Mouse (Mus musculus) stomach, embryonic 16.5 days (tissue): ENCODE results near the gene Tcp10b. TPM values are rescaled to one million over a fixed set of nuclear protein-coding genes. Genes with fewer than 3 reads are reported as not detected.
A peak's percentile ranks its signal among the peaks of the same experiment; 100 is the strongest.
"Not testable (repeated sequence)": the region's sequence is repeated elsewhere in the genome, so short reads cannot be mapped to it uniquely, and the experiment has no call there.

ENCODE experiments used
- ATAC-seq: fragments of 200-750 bp; cut with Nextera tagmentation; 2 replicates; pipeline ENCODE4 v1.8.0; 2017; ENCODE audit warnings: moderate number of reproducible peaks, moderate TSS enrichment; ENCODE audit not compliant: insufficient read depth, low FRiP score
- H3K27ac ChIP-seq: fragments of 300-500 bp; sonication (generic); 2 replicates; pipeline ENCODE4 v1.5.1; 2014; ENCODE audit warnings: low read length
- H3K27me3 ChIP-seq: fragments of 300-500 bp; sonication (generic); 2 replicates; pipeline ENCODE4 v1.6.1; 2014; ENCODE audit warnings: low read length, control low read depth, mixed read lengths; ENCODE audit not compliant: control insufficient read depth, insufficient read depth
- H3K36me3 ChIP-seq: fragments of 300-500 bp; sonication (generic); 2 replicates; pipeline ENCODE4 v1.6.1; 2014; ENCODE audit warnings: low read length; ENCODE audit not compliant: control insufficient read depth, insufficient read depth
- H3K4me1 ChIP-seq: fragments of 300-500 bp; sonication (generic); 2 replicates; pipeline ENCODE4 v1.6.1; 2014; ENCODE audit warnings: low read length, control low read depth, mixed read lengths; ENCODE audit not compliant: control insufficient read depth, insufficient read depth
- H3K4me2 ChIP-seq: fragments of 300-500 bp; sonication (generic); 2 replicates; pipeline ENCODE4 v1.6.1; 2014; ENCODE audit warnings: low read depth, low read length, mixed read lengths
- H3K4me3 ChIP-seq: fragments of 300-500 bp; sonication (generic); replicated peaks from 2 replicates; pipeline ENCODE4 v1.5.1; 2014; ENCODE audit warnings: mild to moderate bottlenecking, low read length
- H3K9ac ChIP-seq: fragments of 300-500 bp; sonication (generic); 2 replicates; pipeline ENCODE4 v1.6.1; 2014; ENCODE audit warnings: low read length
- H3K9me3 ChIP-seq: fragments of 300-500 bp; sonication (generic); replicated peaks from 2 replicates; pipeline ENCODE4 v1.6.1; 2016; ENCODE audit warnings: low read length, control low read depth; ENCODE audit not compliant: control insufficient read depth
- WGBS: fragments of 180-500 bp; shearing (Covaris S2); extraction: QIAGEN DNeasy Blood & Tissue Kit; methylation state at CpG from one replicate; pipeline ENCODE4 v1.1.7; 2014; 5-methylcytosine and 5-hydroxymethylcytosine counted together
- polyA plus RNA-seq: library from polyadenylated mRNA; unstranded; fragments of >200 nt; fragmentation: Nextera tagmentation; extraction: Ambion mirVana; gene quantifications from 2 replicates; pipeline ENCODE4 v1.2.1, GENCODE M21; 2015

The Tcp10b gene
- polyA plus RNA-seq, 1 experiment from 2014 or later: 0.15 TPM

DNA sequence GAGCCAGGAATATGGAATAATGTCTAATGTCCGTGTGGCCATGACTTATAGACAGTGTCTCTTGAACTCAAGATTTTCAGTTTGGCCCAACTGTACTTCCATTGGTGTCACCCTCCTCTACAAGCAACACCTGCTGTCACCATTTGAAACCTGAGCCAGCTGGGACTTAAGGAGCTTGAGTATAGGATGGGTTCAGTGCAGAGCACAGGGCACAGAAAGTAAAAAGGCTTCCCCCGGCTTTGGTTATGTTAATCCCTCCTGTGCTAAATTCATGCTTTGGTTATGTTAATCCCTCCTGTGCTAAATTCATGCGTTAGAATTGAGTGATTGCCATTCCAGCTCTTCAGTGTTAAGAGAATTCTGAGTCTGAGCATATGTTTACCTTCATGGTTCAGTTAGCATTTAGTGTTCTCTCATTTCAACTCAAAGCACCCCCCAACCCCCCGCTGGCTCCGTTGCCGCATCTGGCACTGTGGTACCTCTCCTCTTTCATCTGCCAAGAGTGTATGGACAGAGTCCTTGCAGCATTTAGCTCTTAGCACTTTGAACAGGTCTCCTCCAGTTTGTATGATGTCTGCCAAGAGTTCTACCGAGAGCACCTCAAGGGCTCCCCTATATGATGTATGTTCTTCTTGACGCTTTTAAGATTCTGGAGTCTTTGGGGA lies 31.3 kb downstream of the Tcp10b start:
- 67% methylated on average over 5 of the region's 8 CpGs for WGBS
- H3K27ac ChIP-seq, H3K27me3 ChIP-seq, H3K9me3 ChIP-seq, H3K4me3 ChIP-seq, H3K36me3 ChIP-seq, H3K4me1 ChIP-seq, H3K9ac ChIP-seq, H3K4me2 ChIP-seq, ATAC-seq: not testable (repeated sequence)

GRCm38 (mm10) chr17:13092960-13093359 lies 32.1 kb downstream of the Tcp10b start:
- not testable (repeated sequence) for H3K27ac ChIP-seq, H3K4me3 ChIP-seq, ATAC-seq, H3K9ac ChIP-seq, H3K36me3 ChIP-seq, H3K27me3 ChIP-seq, H3K4me2 ChIP-seq, H3K9me3 ChIP-seq, H3K4me1 ChIP-seq
- WGBS: no CpG with 5 or more reads among the region's 4 CpGs

- 87% methylated on average over 5 of the region's 5 CpGs for WGBS
- not testable (repeated sequence) for ATAC-seq, H3K36me3 ChIP-seq
Observed at GRCm38 (mm10) chr17:13106563-13106962, 45.7 kb downstream of the Tcp10b start.

DNA sequence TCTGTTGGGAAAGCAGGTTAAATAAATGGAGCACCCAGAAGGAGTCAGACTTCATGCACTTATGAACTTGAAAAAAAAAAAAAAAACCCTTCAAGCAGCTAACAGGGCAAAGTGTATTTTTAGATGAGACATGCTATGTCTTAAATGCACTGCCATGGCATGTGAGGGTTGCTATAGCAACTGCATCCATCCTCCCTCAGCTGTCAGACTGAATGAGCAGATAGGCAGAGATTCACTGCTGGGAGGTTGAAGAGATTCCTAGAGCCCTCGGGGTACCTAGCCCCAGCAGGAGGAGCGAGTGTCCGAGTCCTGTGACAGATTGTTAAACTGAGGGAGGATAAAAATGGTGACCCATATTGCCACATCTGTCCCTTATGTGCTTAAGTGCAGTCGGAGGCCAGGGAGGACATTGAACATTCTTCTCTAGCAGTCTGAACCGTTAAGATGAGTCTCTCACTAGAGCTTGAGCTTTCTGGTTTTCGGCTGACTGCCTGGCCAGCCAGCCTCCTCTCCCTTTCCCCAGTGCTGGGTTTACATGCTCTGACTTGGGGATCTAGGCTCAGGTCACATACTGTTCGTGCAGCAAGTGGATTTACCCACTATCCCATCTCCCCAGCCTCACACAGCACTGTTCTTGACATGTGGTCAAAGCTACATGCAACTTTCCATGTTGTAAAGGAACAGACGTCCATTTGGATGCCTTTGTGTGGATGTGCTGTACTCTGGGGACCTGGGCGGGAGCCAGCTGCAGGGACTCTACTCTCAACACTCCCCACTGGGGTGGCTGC lies 51.8 kb downstream of the Tcp10b start:
- H3K4me3 ChIP-seq, H3K36me3 ChIP-seq, H3K4me2 ChIP-seq, H3K9ac ChIP-seq, H3K9me3 ChIP-seq, H3K4me1 ChIP-seq, H3K27ac ChIP-seq, ATAC-seq, H3K27me3 ChIP-seq: not testable (repeated sequence)
- 54% methylated on average over 3 of the region's 9 CpGs for WGBS

More at GRCm38 (mm10) chr17:13106563-13106962, 45.7 kb downstream of the Tcp10b start:
- H3K27ac ChIP-seq, H3K9ac ChIP-seq, H3K4me1 ChIP-seq, H3K9me3 ChIP-seq, H3K4me3 ChIP-seq, H3K4me2 ChIP-seq, H3K27me3 ChIP-seq: not testable (repeated sequence)

- peak; percentile 50; the same call in 1 of the 2 replicates for ATAC-seq
- WGBS: 58% methylated on average over 2 of the region's 5 CpGs
- H3K4me2 ChIP-seq: not testable (repeated sequence)
Observed at GRCm38 (mm10) chr17:13123308-13124038, 62.6 kb downstream of the Tcp10b start.

GRCm38 (mm10) chr17:13124241-13124640 lies 63.3 kb downstream of the Tcp10b start:
- H3K4me3 ChIP-seq, H3K9me3 ChIP-seq, H3K36me3 ChIP-seq, H3K27me3 ChIP-seq, H3K4me2 ChIP-seq, H3K9ac ChIP-seq, H3K4me1 ChIP-seq, H3K27ac ChIP-seq, ATAC-seq: not testable (repeated sequence)
- 35% methylated on average over 2 of the region's 3 CpGs for WGBS

More at GRCm38 (mm10) chr17:13123308-13124038, 62.6 kb downstream of the Tcp10b start:
- not testable (repeated sequence) for H3K4me3 ChIP-seq, H3K27me3 ChIP-seq, H3K9ac ChIP-seq, H3K36me3 ChIP-seq, H3K27ac ChIP-seq, H3K4me1 ChIP-seq, H3K9me3 ChIP-seq

DNA sequence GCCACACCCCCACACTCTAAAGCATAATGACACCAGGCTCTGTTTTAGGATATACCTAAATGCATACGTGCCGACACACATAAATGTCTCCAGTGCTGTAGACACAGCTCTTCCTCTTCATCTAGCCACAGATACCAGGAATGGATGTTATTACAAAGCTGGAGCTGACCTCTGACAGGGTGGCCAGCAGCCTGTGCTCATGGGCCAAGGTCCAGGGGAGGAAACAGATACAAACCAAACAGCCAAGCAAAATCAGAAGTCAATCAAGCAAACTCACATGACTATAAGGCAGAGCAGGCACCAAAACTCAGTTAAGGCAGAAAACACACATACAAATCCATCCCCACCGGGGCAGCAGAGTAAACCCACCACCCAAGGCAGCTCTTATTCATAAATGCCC lies 68.4 kb downstream of the Tcp10b start:
- WGBS: no CpG with 5 or more reads among the region's 3 CpGs
- H3K9ac ChIP-seq, H3K4me2 ChIP-seq, H3K36me3 ChIP-seq, H3K27me3 ChIP-seq, H3K4me1 ChIP-seq, ATAC-seq, H3K9me3 ChIP-seq, H3K27ac ChIP-seq, H3K4me3 ChIP-seq: not testable (repeated sequence)

- H3K36me3 ChIP-seq, H3K27me3 ChIP-seq, H3K27ac ChIP-seq, H3K4me3 ChIP-seq, ATAC-seq, H3K4me2 ChIP-seq, H3K4me1 ChIP-seq, H3K9ac ChIP-seq, H3K9me3 ChIP-seq: not testable (repeated sequence)
- 83% methylated on average over 9 of the region's 11 CpGs for WGBS
Observed at GRCm38 (mm10) chr17:13129737-13130465, 69.0 kb downstream of the Tcp10b start.
